Mouse (Mus musculus) frontal cortex, postnatal 10 days (tissue): Measurements from ENCODE around the gene Ttbk2.

ENCODE experiments used
- DNase-seq, 2 experiments: peaks; one replicate each; pipeline ENCODE4 v3.0.0; 2022; ENCODE audit warnings: low spot score in 2 of 2, mixed read lengths in 1 of 2

Ttbk2 gene

DNA sequence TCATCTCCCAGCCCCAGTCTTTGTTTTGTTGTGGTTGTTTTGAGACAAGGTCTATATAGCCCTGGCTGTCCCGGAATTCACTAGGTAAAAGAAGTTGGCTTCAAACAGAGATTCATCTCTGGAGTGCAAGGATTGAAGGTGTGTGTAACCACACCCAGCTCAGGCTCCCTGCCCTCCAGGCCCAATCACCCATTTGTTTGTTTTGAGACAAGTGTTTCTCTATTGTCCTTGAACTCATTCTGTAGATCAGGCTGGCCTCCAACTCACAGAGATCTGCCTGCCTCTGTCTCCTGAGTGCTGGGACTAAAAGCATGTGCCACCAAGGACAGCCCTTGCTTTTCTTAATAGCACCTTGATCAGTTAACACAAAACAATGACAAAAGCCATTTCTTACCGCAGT lies 102.4 kb downstream of the Ttbk2 start:
- DNase-seq = no peak

DNA sequence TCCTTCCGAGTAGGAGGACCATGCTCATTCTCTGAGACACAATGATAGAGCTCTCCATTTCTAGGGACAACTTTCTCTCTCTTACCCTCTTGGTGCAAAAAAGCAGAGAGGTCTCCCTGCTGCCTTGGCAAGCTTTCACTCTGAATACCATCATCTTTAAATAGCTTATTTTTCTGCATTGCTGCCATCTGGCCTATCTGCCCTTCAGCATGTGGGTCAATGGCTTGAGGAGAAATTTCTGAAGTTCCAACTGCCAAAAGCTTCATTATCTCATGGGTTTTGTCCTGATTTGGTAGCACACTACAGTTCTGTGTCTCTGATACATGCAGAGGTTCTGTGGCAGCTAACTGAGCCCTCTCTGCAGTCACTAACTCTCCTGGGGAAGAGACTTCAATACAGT lies 104.9 kb downstream of the Ttbk2 start:
- DNase-seq = no peak

DNA sequence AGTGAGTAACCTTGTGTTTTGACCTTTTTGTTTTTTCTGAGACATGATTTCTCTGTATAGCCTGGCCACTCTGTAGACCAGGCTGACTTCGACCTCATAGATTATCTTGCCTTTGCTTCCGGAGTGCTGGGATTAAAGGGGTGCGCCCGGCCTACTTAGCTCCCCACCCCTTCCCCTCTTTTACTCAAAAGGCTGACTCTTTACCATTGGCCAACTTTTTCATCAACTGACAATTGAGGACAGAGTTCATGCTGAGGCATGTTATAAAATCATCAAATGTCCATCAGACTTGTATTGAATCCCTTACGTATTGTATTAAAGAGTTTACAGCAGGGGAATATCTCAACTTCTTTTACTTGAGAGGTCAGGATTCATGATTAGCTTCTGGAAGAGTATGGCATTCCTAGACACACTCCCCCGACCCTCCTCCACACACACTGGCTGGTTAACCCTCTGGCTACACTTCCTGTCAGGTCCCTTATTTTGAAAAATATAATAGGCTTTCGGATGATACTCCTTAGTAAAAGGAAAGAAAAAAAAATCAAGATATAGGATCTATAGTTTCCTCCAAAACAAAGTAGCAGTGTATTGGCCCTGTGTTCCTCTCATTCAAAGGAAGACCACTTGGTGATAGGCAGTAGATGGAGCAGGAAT lies 118.4 kb downstream of the Ttbk2 start:
- no peak for DNase-seq

DNA sequence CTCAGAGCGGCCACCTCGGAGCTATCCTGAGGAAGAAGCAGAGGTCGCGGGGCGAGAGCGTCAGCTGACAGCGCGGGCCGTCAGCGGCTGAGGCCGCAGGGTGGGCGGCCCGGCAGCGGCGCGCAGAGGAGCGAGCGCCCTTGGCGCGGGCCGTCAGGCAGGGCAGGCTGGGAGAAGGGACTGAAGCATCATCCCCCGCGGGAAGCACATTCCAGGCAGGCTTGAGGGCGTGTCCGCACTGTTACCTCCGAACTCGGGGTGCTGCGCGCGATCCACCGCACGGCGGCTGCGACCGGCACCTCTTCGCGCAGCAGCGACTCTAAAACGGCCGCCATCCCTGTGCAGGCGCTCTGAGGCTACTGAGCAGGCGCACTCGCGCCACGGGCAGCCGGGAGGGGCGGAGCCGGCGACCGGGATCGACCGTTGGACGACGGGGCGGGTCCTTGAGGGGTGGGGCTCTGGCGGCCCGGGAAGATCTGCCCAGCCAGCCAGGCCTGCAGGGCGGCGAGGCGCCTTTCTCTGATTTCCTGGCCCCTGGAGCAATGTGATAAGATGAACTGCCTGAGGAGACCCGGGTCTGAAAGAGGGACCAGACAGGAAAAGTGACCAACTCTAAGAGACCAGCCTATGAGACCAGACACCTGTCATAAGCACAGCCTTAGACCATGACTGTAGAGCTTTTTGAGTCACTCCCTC lies 119.1 kb downstream of the Ttbk2 start:
- DNase-seq = peak; percentile 76 to 88

DNA sequence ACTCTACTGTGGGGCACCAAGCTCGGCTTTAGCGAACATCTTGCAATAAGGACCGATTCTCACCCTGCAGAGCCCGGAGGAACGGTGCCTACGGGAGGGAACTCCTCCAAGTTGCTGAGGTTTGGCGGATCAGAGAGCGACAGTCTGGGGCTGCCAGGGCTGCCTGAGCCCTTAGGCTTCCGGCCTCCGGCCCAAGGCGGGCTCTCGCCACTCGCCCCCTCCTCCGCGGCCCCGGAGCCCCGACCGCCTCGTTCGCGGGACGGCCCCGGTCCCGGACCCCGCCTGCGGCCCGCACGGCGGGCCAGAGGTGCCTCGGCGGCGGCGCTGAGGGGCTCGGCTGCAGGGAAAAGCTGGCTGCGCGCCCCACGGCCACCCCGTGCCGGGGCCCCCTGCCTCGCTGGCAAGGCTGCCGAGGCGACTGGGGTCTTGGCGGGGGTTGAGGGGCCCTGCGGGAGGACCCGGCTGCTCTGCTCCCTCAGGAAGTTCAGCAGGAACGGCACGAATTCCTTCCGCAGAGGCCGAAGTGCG lies 119.7 kb downstream of the Ttbk2 start:
- DNase-seq = no peak

DNA sequence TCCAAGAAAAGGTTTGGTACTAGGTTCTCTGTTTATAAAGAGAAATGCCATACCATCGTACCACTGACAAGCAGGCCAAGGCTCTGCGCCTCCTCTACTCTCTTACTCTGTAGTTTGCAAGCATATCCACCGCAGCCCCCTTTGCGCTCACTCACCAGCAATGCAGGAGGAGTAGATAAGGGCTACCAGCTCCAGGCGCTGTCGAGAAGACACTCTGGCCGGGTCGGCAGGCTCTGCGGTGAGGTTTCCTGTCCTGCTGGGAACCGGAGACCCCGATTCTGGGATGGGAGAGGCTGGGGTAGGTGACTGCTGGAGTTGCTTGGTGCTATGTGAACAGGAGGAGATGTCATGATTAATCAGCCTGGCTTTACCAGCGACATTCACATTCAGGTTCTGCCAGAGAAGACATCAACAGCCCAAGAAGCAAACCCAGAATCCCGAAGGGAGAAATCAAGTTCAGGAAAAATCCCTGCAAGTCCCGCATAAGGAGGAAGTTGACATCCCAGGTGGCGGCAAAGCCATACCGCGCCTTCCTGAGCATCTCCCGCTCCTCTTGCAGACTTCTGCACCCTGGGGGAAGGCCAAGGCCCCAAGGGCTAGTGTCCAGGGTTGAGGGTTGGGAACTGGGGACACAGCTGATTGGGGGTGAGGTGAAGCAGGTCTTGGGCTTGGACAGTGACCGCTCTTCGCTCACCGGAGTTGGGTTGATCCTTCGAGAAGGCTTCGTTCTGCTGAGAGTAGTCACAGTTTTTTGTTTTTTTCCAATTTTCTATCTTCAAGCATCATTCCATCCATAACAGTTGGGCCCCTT lies 120.4 kb downstream of the Ttbk2 start:
- DNase-seq = peak in 1 of 2 experiments; percentile 20

DNA sequence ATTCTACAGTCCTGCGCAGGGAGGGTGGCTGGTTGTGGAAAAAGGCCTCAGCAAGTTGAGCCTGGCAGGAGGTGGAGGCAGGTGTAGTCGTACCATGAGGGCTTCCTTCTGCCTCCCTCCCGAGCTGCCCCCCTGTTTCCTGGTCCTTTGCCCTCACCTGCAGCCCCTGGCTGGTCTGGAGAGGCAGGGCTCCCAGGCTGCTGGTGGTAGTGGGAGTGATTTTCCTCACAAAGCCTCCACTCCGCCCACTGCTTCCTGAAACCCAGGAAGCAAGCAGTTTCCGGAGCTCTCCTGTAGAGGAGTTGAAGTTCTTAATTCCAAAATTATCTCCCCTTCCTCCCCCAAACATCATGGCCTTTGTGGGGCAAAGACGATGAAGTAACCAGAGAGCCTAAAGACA lies 126.2 kb downstream of the Ttbk2 start:
- no peak for DNase-seq

DNA sequence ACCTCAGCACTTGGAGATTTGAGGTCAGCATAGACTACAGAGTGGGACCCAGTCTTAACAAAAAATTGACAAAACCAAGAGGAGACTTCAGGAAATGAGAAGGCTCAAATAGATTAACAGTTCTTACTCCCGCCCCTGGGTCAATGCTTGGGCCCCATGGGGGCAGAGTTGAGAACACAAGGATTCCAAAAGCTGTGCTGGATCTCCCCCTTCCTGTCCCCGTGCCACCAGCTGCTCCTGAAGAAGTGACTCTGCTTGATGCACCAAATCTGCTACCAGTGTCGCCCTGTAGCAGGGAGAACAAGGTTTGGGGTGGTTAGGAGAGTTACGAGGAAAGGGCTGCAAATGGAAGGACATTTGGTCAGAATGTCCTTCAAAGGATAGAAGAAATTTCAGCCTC lies 126.8 kb downstream of the Ttbk2 start:
- DNase-seq = no peak

DNA sequence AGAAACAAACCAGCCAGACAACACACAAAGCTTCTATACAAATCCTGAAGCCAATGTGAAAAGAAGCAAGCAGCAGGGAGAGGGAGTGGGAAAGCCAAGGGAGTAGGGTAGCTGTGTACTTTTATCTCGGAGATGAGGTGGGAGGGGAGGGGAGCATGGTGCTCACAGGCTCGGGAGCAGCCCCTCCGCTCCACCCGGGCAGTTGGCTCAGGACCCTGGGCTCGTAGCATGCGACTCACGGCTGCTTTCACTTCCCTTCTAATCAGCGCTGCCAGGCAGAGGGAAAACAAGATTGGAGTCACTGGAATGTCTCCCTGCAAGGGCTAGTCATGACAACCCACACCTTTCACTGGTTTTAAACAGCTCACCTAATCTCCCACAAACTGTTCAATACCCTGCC lies 127.9 kb downstream of the Ttbk2 start:
- no peak for DNase-seq

DNA sequence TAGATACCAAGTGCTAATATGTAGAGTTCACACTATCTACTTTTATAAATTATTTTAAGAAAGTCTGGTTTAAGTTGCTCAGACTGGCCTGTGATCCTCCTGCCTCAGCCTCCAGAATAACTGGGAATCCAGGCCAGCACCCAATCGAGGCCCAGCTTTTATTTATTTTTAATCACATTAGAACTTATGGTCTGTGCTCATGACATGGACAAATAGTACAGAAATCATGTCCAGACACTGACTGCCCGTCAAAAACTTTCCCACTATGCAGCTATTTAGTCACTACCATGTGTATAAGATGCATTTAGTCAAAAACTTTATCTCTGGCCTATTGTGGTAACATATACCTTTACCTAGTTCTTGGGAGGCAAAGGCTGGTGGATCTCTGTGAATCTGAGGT lies 128.5 kb downstream of the Ttbk2 start:
- no peak for DNase-seq

DNA sequence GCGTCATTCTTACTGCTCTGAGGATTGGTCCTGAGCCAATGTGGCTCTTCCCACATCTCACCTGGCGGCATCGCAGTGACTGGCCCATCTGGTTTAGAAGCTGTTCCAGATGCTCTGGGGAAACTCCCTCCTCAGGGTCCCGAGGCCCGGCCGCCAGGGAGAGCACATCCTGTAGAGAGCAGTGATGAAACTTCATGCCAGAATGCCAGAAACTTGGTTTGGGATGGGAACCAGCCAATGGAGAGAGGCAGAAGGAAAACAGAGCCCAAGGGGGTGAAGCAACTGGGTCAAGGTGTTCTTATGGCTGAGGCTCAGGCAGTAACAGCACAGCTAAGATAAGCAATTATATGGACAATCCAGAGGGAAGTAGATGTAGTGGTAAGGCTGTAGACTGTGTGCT lies 129.6 kb downstream of the Ttbk2 start:
- DNase-seq = no peak

DNA sequence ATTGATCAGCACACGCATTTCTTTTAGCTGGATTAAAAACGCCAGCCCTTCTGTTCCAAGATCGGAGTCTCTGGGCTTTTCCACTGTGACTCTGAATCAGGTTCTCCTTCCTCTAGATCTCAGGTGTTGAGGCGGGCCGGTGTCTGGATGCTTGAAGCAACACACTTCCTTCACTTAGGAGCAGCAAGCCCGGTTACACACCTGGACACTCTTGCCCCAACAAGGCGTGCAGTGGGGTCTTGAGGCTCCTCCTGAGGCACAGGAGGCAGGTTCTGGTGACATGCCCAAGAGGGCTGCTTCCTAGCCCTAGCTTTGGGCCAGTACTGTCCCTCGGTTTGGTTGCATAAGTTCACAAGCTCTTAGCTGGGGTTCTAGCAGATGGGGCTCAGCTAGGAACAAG lies 131.9 kb downstream of the Ttbk2 start:
- no peak for DNase-seq

DNA sequence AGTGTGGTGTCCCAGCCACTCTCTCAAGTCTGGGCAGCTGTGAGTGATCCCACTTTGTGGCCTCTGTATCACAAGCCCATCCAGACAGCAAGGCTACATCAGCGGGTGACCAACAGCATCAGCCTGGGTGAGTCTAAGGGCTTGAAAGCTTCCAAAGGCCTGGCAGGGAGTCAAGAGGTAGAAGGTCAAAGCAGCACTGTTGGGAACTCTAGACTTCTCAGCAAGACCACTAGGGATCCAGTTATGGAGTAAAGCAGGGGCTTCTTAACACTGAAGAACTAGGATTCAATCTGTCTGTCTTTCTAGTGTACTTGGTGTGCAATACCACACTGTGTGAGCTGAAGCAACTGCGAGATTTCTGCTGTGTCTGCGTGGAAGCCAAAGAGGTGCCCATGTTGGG lies 137.0 kb downstream of the Ttbk2 start:
- DNase-seq = no peak

DNA sequence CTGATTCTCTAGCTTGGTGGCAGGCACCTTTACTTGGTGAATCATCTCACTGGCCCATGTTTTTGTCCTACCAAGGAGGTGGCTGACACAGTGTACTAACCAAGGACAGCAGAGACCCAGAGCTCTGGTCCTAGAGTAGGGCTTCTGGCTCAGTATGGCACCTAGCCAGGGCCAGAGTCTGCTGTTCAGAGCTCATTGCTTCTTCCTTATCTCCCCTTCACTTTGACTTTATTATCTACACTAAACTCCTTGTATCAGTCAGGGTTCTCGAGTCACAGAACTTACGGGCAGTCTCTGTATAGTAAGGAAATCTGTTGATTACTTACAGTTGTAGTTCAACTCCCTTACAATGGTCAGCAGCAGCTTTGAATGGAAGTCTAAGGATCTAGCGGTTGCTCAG lies 139.5 kb downstream of the Ttbk2 start:
- DNase-seq = no peak

DNA sequence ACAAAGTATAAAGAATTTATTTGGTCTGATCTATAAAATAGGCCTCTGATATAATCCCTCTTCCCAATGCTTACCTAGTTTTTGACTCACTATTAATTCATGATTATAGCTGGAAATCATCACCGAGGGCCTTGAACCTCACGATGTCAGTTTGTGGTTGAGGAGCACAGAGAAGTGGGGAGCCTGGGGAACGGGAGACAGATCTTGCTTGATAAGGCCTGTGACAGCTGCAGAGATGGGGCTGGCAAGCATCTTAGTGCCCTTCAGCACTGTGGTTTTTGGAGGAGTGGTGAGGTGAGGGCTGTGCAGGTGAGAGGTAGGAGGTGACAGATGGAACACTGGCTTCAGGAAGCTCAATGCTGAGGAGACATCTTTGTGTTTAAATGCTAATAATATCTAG lies 140.2 kb downstream of the Ttbk2 start:
- no peak for DNase-seq

DNA sequence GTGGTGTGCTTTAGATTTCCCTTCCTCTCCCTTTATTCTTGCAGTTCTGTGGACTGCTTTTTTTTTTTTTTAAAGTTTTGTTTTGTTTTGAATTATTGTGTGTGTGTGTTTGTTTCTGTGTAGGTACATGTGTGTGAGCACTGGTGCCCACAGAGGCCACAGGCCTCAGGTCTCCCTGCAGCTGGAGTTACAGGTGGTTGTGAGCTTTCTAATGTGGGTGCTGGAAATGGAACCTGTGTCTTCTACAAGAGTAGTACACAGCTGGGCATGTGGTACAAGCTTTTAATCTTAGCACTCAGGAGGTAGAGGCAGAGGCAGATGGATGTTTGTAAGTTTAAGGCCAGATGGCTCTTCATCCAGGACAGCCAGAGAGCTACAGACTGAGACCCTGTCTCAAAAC lies 143.4 kb downstream of the Ttbk2 start:
- no peak for DNase-seq

DNA sequence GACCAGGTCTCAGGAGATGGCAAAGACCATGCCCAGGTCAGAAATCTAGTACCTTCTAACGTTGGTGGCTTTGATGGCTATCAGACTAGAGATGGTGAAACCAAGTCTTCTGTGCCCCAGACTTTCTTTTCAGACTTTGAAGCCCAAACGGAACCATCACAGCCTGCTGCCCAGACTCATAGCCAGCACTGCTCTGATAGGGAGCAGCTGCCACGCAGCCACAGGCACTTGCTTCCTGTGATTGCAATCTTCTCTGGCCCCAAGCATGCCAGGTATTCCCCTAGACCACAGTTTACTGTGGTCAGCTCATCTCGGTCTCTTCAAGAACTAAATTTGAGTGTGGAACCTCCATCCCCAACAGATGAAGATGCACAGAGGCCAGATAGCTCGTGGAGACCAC lies 147.7 kb downstream of the Ttbk2 start:
- DNase-seq = no peak

DNA sequence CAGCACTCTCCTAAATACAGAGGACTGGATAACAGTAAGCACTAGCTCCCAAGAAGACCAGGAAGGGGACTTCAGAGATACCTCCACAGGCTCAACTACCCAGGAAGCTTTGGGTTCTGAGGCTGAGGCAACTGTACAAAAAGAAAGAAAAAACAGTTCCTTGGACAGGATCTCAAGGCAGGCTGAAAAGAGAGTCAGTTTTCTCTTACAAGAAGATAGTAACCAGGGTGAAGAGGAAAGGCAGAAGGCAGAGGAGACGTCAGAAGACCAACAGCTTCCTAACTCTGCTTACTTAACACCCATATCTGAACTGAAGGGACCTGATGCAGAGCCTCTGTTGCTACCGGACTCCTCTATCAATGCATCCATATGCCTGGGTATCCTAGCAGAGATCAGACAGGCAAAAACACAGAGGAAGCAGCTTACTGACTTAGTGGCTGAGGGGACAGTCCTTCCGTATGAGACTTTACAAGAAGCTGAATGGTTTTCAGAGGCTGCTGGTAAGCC lies 150.0 kb downstream of the Ttbk2 start:
- DNase-seq = no peak

DNA sequence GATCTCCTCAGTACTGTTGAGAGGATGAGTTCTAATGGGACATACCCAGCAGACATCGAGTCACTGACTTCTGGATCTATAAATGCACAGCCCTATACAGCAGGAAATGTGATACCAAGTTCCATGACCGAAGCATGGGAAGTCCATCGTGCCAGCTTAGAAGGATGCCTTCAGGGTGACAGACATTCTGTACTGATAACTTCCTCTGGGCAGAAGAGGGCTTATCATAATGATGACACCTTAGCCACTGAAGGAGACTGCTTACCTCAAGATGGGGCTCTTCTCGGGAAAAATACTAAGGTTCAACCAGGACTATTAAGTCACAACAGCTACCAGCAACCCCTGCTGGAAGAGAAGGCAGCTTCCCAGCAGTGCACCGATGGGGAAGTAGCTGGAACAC lies 152.6 kb downstream of the Ttbk2 start:
- DNase-seq = no peak
